Mouse (Mus musculus): Measurements from ENCODE around the gene Vmn2r98.
"Not testable (repeated sequence)": the region's sequence is repeated elsewhere in the genome, so short reads cannot be mapped to it uniquely, and the experiment has no call there.

Vmn2r98 gene

GRCm38 (mm10) chr17:19053160-19053559 is at the start of gene Vmn2r98:
TSS of gene Vmn2r98 (plus strand) at chr17:19053460.
- not testable (repeated sequence) for DNase-seq

- DNase-seq = not testable (repeated sequence)
Observed at GRCm38 (mm10) chr17:19031441-19031840, 21.8 kb upstream of the Vmn2r98 start.

GRCm38 (mm10) chr17:19031962-19032361 is 21.3 kb upstream of the Vmn2r98 start:
- no peak for DNase-seq

- DNase-seq = no peak
Observed at GRCm38 (mm10) chr17:19032721-19033120, 20.5 kb upstream of the Vmn2r98 start.
